Mouse (Mus musculus): ENCODE measurements around the gene Ciart.

DNA sequence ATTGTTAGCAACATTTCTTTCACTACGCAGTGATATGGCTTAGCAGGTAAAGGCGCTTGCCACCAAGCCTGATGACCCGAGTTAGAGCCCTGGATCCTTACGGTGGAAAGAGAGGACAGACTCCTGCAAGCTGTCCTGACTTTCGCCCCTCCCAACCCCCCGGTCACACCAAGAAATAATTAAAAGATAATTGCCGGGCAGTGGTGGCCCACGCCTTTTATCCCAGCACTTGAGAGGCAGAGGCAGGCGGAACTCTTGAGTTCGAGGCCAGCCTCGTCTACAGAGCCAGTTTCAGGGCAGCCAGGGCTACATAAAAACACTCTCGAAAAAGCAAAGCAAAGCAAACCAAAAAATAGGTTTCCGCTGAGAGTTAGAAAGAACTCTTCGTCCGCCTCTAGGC is 11.1 kb downstream of the Ciart start:
- no peak for TF ChIP-seq CTCF (IDR thresholded peaks at IDR 0.05; ENCODE audit: extremely low read depth, insufficient read length, insufficient replicate concordance, low read depth, low read length)
- TF ChIP-seq POLR2A (IDR thresholded peaks at IDR 0.05; ENCODE audit: low read depth, low read length) = no peak

Measured in small intestine, adult 2 months (tissue).